Mouse (Mus musculus): ENCODE measurements around the gene Ate1. TPM values are rescaled to one million over a fixed set of nuclear protein-coding genes. Genes with fewer than 3 reads are reported as not detected.

The Ate1 gene
- polyA plus RNA-seq, 1 experiment from 2014 or later: 58.0 TPM

Other genes with a start within 250 kb of the Ate1 start
- gene Nsmce4a, start 52.7 kb upstream of the Ate1 start, polyA plus RNA-seq (2016; fragmentation: Nextera tagmentation; extraction: Ambion mirVana): 183 and 186 TPM in 2 replicates
- gene Tacc2, start 57.1 kb upstream of the Ate1 start, polyA plus RNA-seq (2016; fragmentation: Nextera tagmentation; extraction: Ambion mirVana): 44.8 and 50.8 TPM in 2 replicates

All from hindbrain, embryonic 10.5 days (tissue).